Mouse (Mus musculus) small intestine, adult 2 months (tissue): Measurements from ENCODE around the gene Naip1. TPM values are rescaled to one million over a fixed set of nuclear protein-coding genes. Genes with fewer than 3 reads are reported as not detected.
"Not testable (repeated sequence)": the region's sequence is repeated elsewhere in the genome, so short reads cannot be mapped to it uniquely, and the experiment has no call there.

ENCODE experiments used
- H3K27ac ChIP-seq: fragments of 200-500 bp; 2 replicates; pipeline ENCODE4 v1.5.1; 2012; ENCODE audit warnings: low read depth, low read length, control low read depth, inconsistent platforms; ENCODE audit not compliant: insufficient read depth
- H3K27me3 ChIP-seq: fragments of 200-500 bp; 2 replicates; pipeline ENCODE4 v1.6.1; 2012; ENCODE audit warnings: mild to moderate bottlenecking, moderate library complexity, low read length, inconsistent platforms; ENCODE audit not compliant: control insufficient read depth, insufficient read depth
- H3K36me3 ChIP-seq: fragments of 200-500 bp; 2 replicates; pipeline ENCODE4 v1.6.1; 2012; ENCODE audit warnings: mild to moderate bottlenecking, low read length, control low read depth, inconsistent platforms; ENCODE audit not compliant: control insufficient read depth, insufficient read depth
- H3K4me1 ChIP-seq: fragments of 200-500 bp; 2 replicates; pipeline ENCODE4 v1.6.1; 2012; ENCODE audit warnings: low read length, inconsistent platforms, mixed read lengths; ENCODE audit not compliant: control insufficient read depth, insufficient read depth, insufficient read length
- H3K4me3 ChIP-seq: fragments of 200-500 bp; 2 replicates; pipeline ENCODE4 v1.5.1; 2012; ENCODE audit warnings: low read depth, mild to moderate bottlenecking, control low read depth, inconsistent platforms, low read length, moderate library complexity
- CTCF ChIP-seq: fragments of 200-500 bp; IDR thresholded peaks from 2 replicates; pipeline ENCODE4 v1.5.1; 2012; ENCODE audit warnings: low read depth, mild to moderate bottlenecking, control low read depth, inconsistent platforms, low read length, moderate library complexity, mixed read lengths; ENCODE audit not compliant: insufficient replicate concordance, insufficient read length; ENCODE audit errors: extremely low read depth
- POLR2A ChIP-seq: fragments of 200-500 bp; IDR thresholded peaks from 2 replicates; pipeline ENCODE4 v1.6.1; 2012; ENCODE audit warnings: low read depth, mild to moderate bottlenecking, control low read depth, inconsistent platforms, low read length, moderate library complexity
- WGBS: fragments of 180-500 bp; shearing (Covaris S2); methylation state at CpG from one replicate; pipeline ENCODE4 v1.1.7; 2018; 5-methylcytosine and 5-hydroxymethylcytosine counted together
- polyA plus RNA-seq: library from polyadenylated mRNA; depleted of rRNA; stranded (reverse); fragments of >200 nt; gene quantifications from 2 replicates; pipeline ENCODE4 v1.2.3, GENCODE M21; 2012; rRNA removed

Gene Naip1
- polyA plus RNA-seq, result 3.7 and 7.6 TPM in 2 replicates

DNA sequence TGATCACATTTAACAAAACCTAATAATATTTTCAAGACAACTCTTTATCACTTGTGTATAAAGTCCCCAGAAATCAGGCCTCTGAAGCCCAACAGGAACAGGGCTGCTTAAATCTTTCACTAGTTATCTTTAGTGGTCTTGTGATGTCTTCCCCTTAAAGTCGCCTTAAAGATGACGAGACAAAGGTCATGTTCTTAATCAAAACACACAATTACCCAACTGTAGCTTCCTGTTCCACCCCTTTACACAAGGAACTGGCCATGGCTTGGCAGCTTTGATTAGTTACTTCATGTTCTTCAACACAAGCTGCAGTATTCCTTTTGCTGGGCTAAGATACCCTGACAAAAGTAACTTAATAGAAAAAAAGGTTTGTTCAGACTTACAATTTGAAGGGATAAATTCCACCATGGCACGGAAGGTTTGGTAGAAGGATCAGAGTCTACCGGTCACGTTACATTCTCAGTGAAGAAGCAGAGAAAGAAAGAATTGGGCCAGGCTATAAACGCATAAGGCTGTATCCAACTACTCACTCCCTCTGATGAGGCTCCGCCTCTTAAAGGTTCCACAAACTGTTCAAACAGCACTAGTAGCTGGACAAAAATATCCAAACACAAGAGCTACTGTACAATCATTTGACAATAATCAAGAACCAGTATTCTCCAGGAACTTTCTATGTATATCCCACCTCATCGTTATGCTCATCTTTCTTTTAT, at the start of gene Naip1:
Gene Naip1 (minus strand): TSS at position 455 of the 713 bp plus-strand sequence.
- not testable (repeated sequence) for H3K4me1 ChIP-seq, H3K27me3 ChIP-seq, H3K36me3 ChIP-seq
- H3K4me3 ChIP-seq, result peak within 1 kb of the TSS; percentile 47
- 27% methylated on average over 8 of the region's 8 CpGs for WGBS
- H3K27ac ChIP-seq, result peak within 1 kb of the TSS; percentile 69

- peaks cover 33% of the 10 kb centered on the region for H3K36me3 ChIP-seq
- not testable (repeated sequence) for H3K4me3 ChIP-seq, H3K27me3 ChIP-seq, H3K4me1 ChIP-seq, H3K27ac ChIP-seq
These were observed 47.0 kb upstream of the Naip1 start for GRCm38 (mm10) chr13:100499625-100500024.

GRCm38 (mm10) chr13:100495337-100495736, 42.7 kb upstream of the Naip1 start:
- 75% methylated on average over 4 of the region's 4 CpGs for WGBS
- TF ChIP-seq CTCF (no peak), POLR2A (no peak)
- no peak overlapping the region for H3K4me3 ChIP-seq
- H3K4me1 ChIP-seq, result peaks cover 5% of the 10 kb centered on the region
- H3K27ac ChIP-seq, result no peak overlapping the region
- peaks cover 14% of the 10 kb centered on the region for H3K36me3 ChIP-seq
- H3K27me3 ChIP-seq, result no peaks in the 10 kb centered on the region

GRCm38 (mm10) chr13:100494370-100494769, 41.7 kb upstream of the Naip1 start:
- WGBS, result 80% methylated on average over 8 of the region's 8 CpGs
- H3K4me3 ChIP-seq, H3K27ac ChIP-seq, H3K27me3 ChIP-seq, H3K4me1 ChIP-seq: not testable (repeated sequence)
- peaks cover 14% of the 10 kb centered on the region for H3K36me3 ChIP-seq
- peak; percentile 33; the same call in 1 of the 2 replicates for TF ChIP-seq CTCF

DNA sequence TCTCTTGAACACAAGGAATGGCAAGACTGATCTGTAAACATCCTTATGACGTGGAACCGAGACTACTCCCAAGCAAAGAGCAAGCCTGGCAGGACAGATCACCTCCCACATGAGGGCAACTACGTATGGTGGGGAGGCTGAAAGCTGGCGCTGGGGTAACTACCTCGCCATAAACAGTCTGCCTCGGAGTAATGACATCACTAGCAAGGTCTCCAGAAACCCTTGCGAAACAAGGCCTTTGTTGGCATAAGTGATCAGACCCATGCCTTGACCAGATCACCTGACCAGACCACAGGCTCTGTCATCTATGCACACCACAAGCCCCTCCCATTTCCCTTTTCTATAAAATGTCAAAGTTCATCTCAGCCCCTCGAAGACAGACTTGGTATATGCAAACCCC, 40.6 kb upstream of the Naip1 start:
- Histone ChIP-seq H3K4me3 (no peak overlapping the region), H3K27me3 (no peaks in the 10 kb centered on the region), H3K4me1 (peaks cover 5% of the 10 kb centered on the region), H3K36me3 (peaks cover 11% of the 10 kb centered on the region), H3K27ac (0 out of 2 replicates have a peak overlapping the region, but pooled peaks have one; percentile 1)
- WGBS, result 15% methylated on average over 8 of the region's 8 CpGs
- no peak for TF ChIP-seq CTCF
- TF ChIP-seq POLR2A, result no peak

DNA sequence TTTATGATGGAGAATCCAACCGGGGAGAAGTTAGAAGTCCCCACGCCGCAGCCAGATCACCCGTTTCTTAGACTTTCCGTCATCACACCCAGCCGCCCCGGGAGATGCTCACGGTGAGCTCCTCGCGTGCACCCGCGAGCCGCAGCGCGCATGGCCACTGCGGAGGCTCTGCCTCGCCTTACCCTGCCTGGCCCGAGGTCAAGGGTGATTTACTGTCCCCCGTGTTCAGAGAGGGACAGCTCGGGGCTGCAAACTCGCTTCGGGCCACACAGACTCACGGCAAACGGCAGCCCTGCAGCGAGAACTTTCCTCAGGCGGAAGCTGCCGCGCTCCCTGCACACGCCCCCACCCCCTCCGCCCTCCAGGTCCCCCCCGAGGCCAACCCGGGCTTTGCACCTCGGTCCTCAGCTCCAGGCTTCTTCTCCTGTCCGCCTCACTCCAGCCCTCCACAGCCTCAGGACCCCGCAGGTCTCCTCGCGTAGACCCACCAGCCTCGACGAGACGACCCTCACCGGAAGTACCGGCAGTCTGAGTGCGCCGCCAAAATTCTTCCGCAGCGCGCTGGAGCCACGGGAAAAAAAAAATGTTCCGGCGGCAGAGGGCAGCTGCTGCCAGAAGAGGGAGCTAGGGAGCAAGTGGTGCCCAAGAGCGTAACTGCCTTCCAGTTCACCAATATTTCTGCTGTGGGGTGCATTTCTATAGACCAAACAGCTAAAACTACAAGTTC, 39.6 kb upstream of the Naip1 start, which contains the start of gene Gtf2h2:
Gene Gtf2h2 (minus strand): TSS at position 519 of the 727 bp plus-strand sequence.
- WGBS, result under 1% methylated on average over 51 of the region's 51 CpGs

DNA sequence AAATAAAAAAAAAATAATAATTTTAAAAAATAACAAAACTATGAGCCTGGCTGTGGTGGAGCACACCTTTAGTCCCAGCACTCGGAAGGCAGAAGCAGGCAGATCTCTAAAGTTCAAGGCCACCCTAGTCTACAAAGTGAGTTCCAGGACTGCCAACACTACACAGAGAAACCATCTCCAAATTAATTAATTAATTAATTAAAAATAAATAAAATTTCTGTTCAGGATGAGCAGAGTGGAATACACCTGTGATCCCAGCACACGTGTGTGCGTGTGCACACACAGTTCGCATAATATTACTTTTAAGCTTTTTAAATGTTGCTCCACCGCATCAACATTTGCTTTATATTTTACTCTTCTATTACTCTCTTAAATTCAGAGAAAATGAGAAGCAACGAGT, 39.0 kb upstream of the Naip1 start:
- Histone ChIP-seq H3K4me3 (peak overlapping the region; percentile 97), H3K27me3 (no peaks in the 10 kb centered on the region), H3K4me1 (peaks cover 5% of the 10 kb centered on the region), H3K27ac (peak overlapping the region; percentile 56; the same call in 1 of the 2 replicates), H3K36me3 (peaks cover 16% of the 10 kb centered on the region)
- TF ChIP-seq CTCF (no peak), POLR2A (no peak)
- 11% methylated on average over 6 of the region's 6 CpGs for WGBS

More for the DNA sequence above, 39.6 kb upstream of the Naip1 start, which contains the start of gene Gtf2h2:
- Histone ChIP-seq H3K27me3 (no peaks in the 10 kb centered on the region), H3K4me1 (peaks cover 5% of the 10 kb centered on the region), H3K36me3 (peaks cover 14% of the 10 kb centered on the region), H3K27ac (peak within 1 kb of the TSS; percentile 56; the same call in 1 of the 2 replicates), H3K4me3 (peak within 1 kb of the TSS; percentile 97)
- no peak for TF ChIP-seq POLR2A
- TF ChIP-seq CTCF, result peak; percentile 96

DNA sequence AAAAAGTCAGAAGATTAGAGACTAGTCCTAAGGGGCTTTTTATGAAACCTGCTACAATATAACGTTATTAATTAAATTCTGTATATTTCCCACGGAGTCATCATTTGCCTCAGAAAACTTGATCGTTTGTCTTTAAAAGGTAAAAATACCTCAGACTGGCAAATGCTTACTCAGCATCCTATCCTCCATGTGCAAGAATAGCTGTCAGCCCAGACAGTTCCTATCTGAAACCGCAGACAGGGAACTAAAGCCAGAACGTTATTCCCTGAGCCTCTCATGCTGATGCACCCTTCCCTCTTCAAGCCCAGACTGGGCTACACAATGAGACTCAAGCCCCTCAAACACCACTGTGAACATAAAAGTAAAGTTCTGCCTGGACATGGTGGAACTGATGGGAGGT, 37.8 kb upstream of the Naip1 start:
- H3K27ac ChIP-seq, result no peak overlapping the region
- TF ChIP-seq POLR2A, result no peak
- TF ChIP-seq CTCF, result no peak
- H3K4me3 ChIP-seq, result no peak overlapping the region
- peaks cover 5% of the 10 kb centered on the region for H3K4me1 ChIP-seq
- WGBS, result 68% methylated on average over 5 of the region's 5 CpGs
- peaks cover 21% of the 10 kb centered on the region for H3K36me3 ChIP-seq
- no peaks in the 10 kb centered on the region for H3K27me3 ChIP-seq
